Mouse (Mus musculus) MEL (cell line): ENCODE measurements around the gene Hilpda.

Experiments used
- JUND ChIP-seq: IDR thresholded peaks from 2 replicates; pipeline ENCODE4 v1.6.1; 2011; ENCODE audit warnings: low read depth, mild to moderate bottlenecking, improper control_type of control experiment, low read length
- MYB ChIP-seq: IDR thresholded peaks from 2 replicates; pipeline ENCODE4 v1.6.1; 2011; ENCODE audit warnings: mild to moderate bottlenecking, low read depth, low read length, improper control_type of control experiment

- no peak for TF ChIP-seq MYB
- TF ChIP-seq JUND = no peak
Observed at GRCm38 (mm10) chr6:29266936-29267335, 5.4 kb upstream of the Hilpda start.
